Mouse (Mus musculus) thymus, postnatal 4 days (tissue): ENCODE measurements at regions not wholly inside any gene's neighbourhood (a gene's known extent, or its start where the extent isn't known, plus 50 kb on each side); places are given as distances from the start of the nearest gene placed in this dataset.

Experiments
- DNase-seq: peaks from one replicate; pipeline ENCODE4 v3.0.0; 2021

DNA sequence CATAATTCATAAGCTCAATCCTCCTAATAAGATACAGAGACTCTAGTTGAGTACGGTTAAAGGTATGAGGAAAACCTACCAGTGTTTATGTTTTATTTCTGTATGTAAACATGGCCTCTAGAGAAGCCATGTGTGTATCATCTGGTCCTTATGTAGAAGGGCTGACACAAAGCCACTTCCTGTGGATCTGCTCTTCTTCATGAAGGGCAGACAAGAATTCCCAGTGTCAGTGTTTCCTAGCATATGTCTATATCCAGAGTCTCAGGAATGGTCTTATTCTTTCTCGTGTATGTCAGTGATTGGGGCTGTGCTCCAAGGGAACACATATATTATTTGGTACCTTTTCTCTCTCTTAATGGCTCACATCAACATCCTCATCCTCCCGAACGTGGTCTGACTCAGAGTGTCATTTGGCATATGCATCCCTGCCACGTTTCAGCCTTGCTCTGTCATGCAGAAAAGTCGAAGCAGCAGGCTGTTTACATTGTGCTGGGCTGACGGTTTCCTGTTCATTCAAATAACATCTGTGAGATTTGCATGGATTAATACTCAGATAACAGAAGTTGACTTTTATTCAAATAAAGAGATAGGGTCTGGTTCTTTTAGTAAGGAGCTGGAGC, 59.3 kb upstream of the Cwc22 start:
- DNase-seq: no peak

DNA sequence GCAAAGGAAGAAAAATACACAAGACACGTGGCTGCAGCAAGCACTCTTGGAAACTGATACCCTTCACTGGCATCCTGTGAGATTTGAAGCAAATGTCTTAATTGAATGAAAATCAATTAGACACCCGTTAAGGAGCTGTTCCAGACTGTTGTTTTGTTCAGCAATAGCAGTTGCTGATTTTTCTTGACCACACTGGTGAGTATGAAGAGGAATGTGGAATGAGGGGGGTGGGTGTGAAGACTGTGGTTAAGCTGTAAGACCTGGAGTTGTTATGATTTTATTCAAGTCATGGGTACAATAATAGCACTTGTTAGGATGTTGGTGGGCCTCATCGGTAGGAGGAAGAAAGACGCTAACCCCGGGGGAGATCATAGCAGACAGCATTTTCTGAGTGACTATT, 58.3 kb upstream of the Cwc22 start:
- DNase-seq: no peak
